Mouse (Mus musculus) adrenal gland, postnatal 14 days (tissue): Measurements from ENCODE around the gene Rpf1. TPM values are rescaled to one million over a fixed set of nuclear protein-coding genes. Genes with fewer than 3 reads are reported as not detected.

Experiments
- DNase-seq: peaks from one replicate; pipeline ENCODE4 v3.0.0; 2021; ENCODE audit warnings: mixed read lengths
- total RNA-seq: library from RNA; stranded (reverse); gene quantifications from 2 replicates; pipeline ENCODE4 v1.2.3, GENCODE M21; 2021

Rpf1 gene
- total RNA-seq, 1 experiment from 2014 or later: 29.9 TPM

GRCm38 (mm10) chr3:146500003-146500809 is 21.0 kb downstream of the Rpf1 start:
- DNase-seq: peak; percentile 68

GRCm38 (mm10) chr3:146499431-146500002 is 21.7 kb downstream of the Rpf1 start, which contains the start of the genes Spata1 and Gng5:
Gene Spata1, minus strand, starts transcription at chr3:146499753.
Gene Gng5, plus strand, starts transcription at chr3:146499807.
- DNase-seq: peak; percentile 95

GRCm38 (mm10) chr3:146498989-146499388 is 22.2 kb downstream of the Rpf1 start:
- no peak for DNase-seq

- no peak for DNase-seq
These were observed 26.3 kb downstream of the Rpf1 start for GRCm38 (mm10) chr3:146494941-146495340.

- DNase-seq: no peak
These were observed 34.8 kb downstream of the Rpf1 start for GRCm38 (mm10) chr3:146486464-146486863.

- DNase-seq: no peak
These were observed 39.2 kb downstream of the Rpf1 start for GRCm38 (mm10) chr3:146482044-146482443.

- DNase-seq: no peak
These were observed 46.8 kb downstream of the Rpf1 start for GRCm38 (mm10) chr3:146474428-146474827.

- DNase-seq: no peak
These were observed 47.5 kb downstream of the Rpf1 start for GRCm38 (mm10) chr3:146473741-146474140.

GRCm38 (mm10) chr3:146472657-146473056 is 48.6 kb downstream of the Rpf1 start:
- no peak for DNase-seq

- DNase-seq: no peak
These were observed 52.0 kb downstream of the Rpf1 start for GRCm38 (mm10) chr3:146469226-146469625.

GRCm38 (mm10) chr3:146462939-146463338 is 58.3 kb downstream of the Rpf1 start:
- no peak for DNase-seq

Other genes starting within 250 kb of the Rpf1 start
- gene Ssx2ip, start 116.8 kb downstream of the Rpf1 start, total RNA-seq: 10.4 and 10.5 TPM in 2 replicates
- 9.6 and 9.8 TPM in 2 replicates for gene Ctbs, start 71.6 kb downstream of the Rpf1 start, total RNA-seq
- gene Spata1, start 21.7 kb downstream of the Rpf1 start, total RNA-seq: 2.4 and 3.4 TPM in 2 replicates
- gene Gng5, start 21.6 kb downstream of the Rpf1 start, total RNA-seq: 286 and 296 TPM in 2 replicates
- 4.5 and 109 TPM in 2 replicates for gene Uox, start 49.0 kb upstream of the Rpf1 start, total RNA-seq
- gene Dnase2b, start 94.2 kb upstream of the Rpf1 start, total RNA-seq: 1.3 TPM in 1 of 2 replicates, not detected in the other
- not detected in 2 replicates for gene 4930503B20Rik, start 129.9 kb upstream of the Rpf1 start, total RNA-seq
- gene Samd13, start 164.2 kb upstream of the Rpf1 start, total RNA-seq: 0.82 and 0.83 TPM in 2 replicates